Mouse (Mus musculus) cortical plate, adult 2 months (tissue): ENCODE measurements at regions not wholly inside any gene's neighbourhood (a gene's known extent, or its start where the extent isn't known, plus 50 kb on each side); places are given as distances from the start of the nearest gene placed in this dataset.

Source experiments
- H3K27ac ChIP-seq: fragments of 200-500 bp; 2 replicates; pipeline ENCODE4 v1.5.1; 2012; ENCODE audit warnings: low read length, control low read depth, inconsistent platforms; ENCODE audit not compliant: insufficient read depth
- H3K4me1 ChIP-seq: fragments of 200-500 bp; 2 replicates; pipeline ENCODE4 v1.6.1; 2011; ENCODE audit warnings: low read length; ENCODE audit not compliant: control insufficient read depth, insufficient read depth
- H3K4me3 ChIP-seq: fragments of 200-500 bp; 2 replicates; pipeline ENCODE4 v1.5.1; 2011; ENCODE audit warnings: mild to moderate bottlenecking, low read length, control low read depth; ENCODE audit not compliant: insufficient read depth
- CTCF ChIP-seq: fragments of 200-500 bp; IDR thresholded peaks from 2 replicates; pipeline ENCODE4 v1.5.1; 2011; ENCODE audit warnings: mild to moderate bottlenecking, control low read depth, low read length; ENCODE audit not compliant: insufficient read depth; ENCODE audit errors: extremely low read depth
- POLR2A ChIP-seq: fragments of 200-500 bp; IDR thresholded peaks from 2 replicates; pipeline ENCODE4 v1.6.1; 2011; ENCODE audit warnings: mild to moderate bottlenecking, low read length, control low read depth; ENCODE audit not compliant: insufficient read depth; ENCODE audit errors: extremely low read depth

DNA sequence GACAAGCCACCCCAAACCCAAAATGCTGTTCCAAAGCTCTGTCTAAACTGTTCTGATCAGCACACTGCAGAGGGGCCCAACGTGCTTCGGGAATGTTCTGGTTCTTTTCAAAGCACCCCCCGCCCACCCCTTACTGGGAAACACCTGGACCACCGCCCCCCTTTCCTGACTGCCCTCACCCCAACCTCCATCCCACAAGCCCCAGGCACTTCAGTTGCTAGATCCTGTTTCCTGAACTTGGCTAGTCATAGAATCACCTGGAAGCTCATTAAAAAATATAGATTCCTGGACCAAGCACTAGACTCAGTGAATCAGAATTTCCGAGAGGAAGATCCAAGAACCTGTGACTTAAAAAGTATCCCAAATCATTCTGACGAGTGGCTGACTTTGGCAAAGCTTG, 80.9 kb upstream of the Rgma start:
- TF ChIP-seq POLR2A (no peak), CTCF (no peak)
- H3K27ac ChIP-seq, result no peak overlapping the region
- H3K4me3 ChIP-seq, result no peak overlapping the region
- no peaks in the 10 kb centered on the region for H3K4me1 ChIP-seq

DNA sequence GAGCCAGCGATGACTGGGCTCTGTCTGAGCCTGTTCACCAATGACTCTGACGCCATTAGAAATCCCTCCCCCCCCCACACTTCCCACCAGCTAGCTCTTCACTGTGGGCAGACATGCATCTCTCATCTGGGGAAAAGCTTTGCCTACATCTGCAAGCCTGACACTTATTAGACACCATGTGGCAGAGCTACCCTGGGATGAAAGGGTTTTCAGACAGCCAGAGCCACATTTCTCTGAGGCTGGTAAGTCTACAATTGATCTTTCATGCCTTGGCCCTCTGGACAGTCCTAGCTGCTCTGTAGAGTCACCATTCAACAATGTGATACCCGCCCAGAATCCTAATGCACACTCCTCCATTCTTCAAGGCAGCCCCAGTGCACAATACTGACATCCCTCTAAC, 72.8 kb upstream of the Rgma start:
- Histone ChIP-seq H3K27ac (no peak overlapping the region), H3K4me1 (peaks cover 2% of the 10 kb centered on the region; the same call in 1 of the 2 replicates), H3K4me3 (no peak overlapping the region)
- TF ChIP-seq POLR2A (no peak), CTCF (no peak)

DNA sequence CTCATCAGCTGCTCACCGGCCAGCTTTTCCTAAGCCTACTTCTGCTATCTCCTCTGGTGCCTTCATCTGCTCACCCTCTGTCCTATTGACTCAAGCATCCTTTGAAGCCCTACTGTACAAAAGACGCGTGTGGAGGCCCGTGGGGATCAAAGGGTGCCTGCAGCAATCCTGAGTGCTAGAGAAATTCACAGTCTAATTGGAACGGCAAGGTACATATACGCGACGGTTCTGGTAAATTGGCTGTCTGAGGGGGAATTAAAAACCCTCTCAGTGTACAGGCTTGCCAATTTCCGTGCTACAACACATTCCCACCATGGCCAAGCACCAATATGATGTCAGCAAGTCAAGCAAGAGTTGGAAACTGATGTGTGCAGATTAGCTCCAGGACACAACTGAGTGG, 71.5 kb upstream of the Rgma start:
- Histone ChIP-seq H3K4me1 (peaks cover 2% of the 10 kb centered on the region; the same call in 1 of the 2 replicates), H3K4me3 (no peak overlapping the region), H3K27ac (no peak overlapping the region)
- TF ChIP-seq CTCF (no peak), POLR2A (no peak)

DNA sequence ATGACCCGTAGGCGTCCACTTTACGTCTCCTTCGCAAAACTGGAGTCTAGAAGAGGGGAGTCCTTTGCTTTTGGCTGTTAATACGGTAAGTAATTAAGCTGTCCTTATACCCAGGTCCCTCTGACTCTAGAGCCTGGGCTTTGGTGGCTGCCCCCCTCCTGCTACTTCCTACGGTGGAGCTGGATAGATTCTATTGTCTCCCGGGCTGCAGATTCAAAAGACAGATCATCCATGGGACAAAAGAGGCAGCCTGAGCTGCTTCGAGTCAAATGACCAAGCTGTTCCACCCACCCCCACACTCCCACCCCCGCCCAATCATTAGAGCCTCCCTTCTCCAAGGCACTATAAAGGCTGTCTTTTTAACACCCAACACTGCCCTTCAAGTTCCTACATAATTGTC, 70.5 kb upstream of the Rgma start:
- no peak overlapping the region for H3K4me3 ChIP-seq
- peaks cover 2% of the 10 kb centered on the region; the same call in 1 of the 2 replicates for H3K4me1 ChIP-seq
- no peak overlapping the region for H3K27ac ChIP-seq
- no peak for TF ChIP-seq POLR2A
- TF ChIP-seq CTCF, result no peak

DNA sequence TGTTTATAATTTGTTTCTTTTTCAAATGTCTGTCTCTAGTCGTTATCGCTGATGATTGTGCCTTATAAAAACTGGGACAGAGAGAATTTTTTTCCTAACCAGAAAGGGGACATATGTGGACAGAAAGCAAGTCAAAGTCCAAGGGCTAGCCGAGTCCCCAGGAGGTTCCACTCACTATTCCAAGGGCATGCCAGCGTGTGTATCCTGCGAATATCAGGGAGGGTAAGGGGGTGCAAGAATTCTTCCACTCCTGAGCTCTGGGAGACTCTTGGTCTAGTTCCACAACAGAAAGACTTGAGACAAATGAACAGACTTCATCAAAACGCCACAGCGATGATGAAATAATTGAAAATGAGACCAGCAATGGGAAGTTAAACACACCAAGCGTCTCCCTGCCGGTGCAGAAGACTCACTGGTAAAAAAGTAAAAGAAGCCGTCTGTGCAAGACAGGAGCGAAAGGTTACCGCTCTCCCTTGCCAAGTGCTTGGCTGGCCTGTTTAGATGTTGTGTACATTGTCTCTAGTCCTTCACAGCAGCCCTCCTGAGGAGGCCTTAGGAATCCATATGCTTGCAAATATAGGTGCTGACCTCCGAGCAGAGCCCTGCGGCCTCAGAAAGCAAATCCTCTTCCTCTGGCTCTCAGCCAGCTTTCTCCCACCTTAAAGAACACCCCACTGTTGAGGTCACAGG, 69.9 kb upstream of the Rgma start:
- TF ChIP-seq CTCF (no peak), POLR2A (no peak)
- no peak overlapping the region for H3K27ac ChIP-seq
- peaks cover 2% of the 10 kb centered on the region; the same call in 1 of the 2 replicates for H3K4me1 ChIP-seq
- no peak overlapping the region for H3K4me3 ChIP-seq

DNA sequence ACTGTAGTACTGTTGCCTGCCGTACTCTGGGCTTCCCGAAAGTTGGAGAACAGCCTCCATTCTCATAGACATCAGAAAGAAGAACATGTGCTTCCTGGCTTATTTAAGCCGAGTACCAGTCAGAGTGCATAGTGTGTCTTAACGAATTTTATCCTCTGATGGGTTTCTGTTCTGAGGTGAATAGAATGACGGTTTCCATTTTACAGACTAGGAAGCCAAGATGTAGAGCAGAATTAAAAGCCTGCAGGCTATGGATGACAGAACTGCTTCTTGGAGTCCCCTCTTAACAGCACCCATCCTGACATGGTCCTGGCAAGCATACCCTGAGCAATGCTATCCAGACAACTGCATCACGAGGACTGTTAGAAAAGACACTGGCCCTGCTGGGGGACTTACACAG, 69.0 kb upstream of the Rgma start:
- no peak overlapping the region for H3K27ac ChIP-seq
- TF ChIP-seq POLR2A (no peak), CTCF (no peak)
- H3K4me1 ChIP-seq, result peaks cover 2% of the 10 kb centered on the region; the same call in 1 of the 2 replicates
- no peak overlapping the region for H3K4me3 ChIP-seq

DNA sequence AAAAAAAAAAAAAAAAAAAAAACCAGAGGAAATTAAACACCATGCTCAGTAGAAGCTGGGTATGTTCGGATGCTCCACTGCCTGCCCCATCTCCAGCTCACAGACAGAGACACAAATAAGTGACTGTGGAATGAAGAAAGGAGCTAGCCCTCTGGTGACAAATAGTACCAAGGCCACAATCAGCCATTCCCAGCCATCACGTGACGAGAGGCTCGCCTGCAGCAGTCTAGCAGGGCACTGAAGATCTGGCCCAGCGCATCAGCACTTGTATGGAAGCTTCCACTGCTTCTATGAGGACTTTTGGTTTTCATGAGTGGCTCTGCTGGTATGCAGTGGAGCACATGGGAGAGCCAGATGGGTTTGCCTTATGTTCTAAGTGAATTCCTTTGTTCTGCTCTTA, 68.6 kb upstream of the Rgma start:
- no peak overlapping the region for H3K27ac ChIP-seq
- no peak overlapping the region for H3K4me3 ChIP-seq
- TF ChIP-seq CTCF (no peak), POLR2A (no peak)
- H3K4me1 ChIP-seq, result peaks cover 2% of the 10 kb centered on the region; the same call in 1 of the 2 replicates

DNA sequence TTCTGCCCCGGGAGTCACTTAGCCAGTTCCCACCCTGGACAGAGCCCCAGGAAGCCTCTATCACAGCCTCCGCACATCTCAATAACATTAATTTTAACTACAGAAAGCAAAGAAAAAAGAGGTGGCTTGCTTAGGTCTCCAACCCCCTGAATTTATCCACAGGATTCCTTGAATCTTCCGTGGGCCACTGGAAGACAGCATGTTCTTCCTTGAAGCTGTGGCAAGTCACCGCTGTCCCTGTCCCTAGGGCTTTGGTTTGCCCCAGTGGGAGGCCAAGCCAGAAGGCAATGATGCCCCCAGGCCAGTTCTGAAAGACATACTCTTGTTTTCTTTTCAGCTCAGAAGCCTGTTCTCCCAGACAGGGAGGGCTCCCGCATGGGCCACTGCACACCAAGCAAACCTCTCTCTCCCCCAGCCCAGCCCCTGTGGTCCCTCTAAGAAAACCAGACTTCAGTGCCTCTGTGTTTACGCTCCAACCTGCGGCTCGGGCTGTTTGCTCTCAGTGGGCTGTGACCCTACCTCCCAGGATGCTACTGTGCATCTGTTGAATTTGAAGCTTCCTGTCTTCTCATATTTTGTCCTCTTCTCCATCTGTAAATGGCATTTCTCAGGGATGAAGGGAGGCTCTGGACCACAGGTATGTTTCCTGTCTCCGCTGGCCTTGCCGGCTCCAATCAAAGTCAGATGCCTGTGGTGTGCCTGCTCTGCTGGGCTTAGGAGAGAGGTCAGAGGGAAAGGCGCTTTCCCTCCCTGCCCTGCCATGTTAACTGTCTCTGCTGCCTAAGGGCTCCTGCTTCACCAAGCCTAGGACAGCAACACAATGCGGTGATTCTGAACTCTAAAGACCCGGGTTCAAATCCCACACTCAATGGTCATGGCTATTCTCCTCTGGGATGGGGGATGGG, 67.5 kb upstream of the Rgma start:
- Histone ChIP-seq H3K27ac (no peak overlapping the region), H3K4me1 (peaks cover 2% of the 10 kb centered on the region; the same call in 1 of the 2 replicates), H3K4me3 (no peak overlapping the region)
- TF ChIP-seq CTCF, result no peak
- no peak for TF ChIP-seq POLR2A

DNA sequence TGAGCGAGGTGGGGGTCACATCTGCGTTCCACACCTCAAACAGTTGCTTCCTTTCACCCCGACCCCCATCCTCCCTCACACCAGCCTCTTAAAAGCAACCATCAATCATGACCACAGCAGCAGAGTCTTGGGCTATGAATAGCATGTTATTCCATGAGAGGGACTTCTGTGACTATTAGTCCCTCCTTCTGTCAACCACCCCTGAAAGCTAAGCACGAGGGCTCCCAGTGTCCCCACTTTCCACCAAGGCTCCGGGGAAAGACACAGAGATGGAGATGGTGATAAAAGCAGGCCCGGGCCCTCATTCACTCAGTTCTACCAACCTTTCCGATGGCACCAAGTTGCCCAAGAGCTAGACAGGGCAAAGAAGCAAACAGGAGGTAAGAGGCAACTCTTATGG, 66.3 kb upstream of the Rgma start:
- H3K4me3 ChIP-seq, result no peak overlapping the region

More for the DNA sequence above, 66.3 kb upstream of the Rgma start:
- no peak overlapping the region for H3K27ac ChIP-seq
- TF ChIP-seq POLR2A (no peak), CTCF (no peak)
- peaks cover 2% of the 10 kb centered on the region; the same call in 1 of the 2 replicates for H3K4me1 ChIP-seq
